Mouse (Mus musculus) adrenal gland, postnatal 10 days (tissue): ENCODE data around the gene Arl15. TPM values are rescaled to one million over a fixed set of nuclear protein-coding genes. Genes with fewer than 3 reads are reported as not detected.

Source experiments
- DNase-seq: peaks from one replicate; pipeline ENCODE4 v3.0.0; 2021; ENCODE audit warnings: mixed read lengths
- total RNA-seq, 2 experiments: library from RNA; stranded (reverse); gene quantifications; 2 replicates each; pipeline ENCODE4 v1.2.3; 2021

Gene Arl15
- total RNA-seq, 2 experiments from 2014 or later: 24.1 to 25.5 TPM

DNA sequence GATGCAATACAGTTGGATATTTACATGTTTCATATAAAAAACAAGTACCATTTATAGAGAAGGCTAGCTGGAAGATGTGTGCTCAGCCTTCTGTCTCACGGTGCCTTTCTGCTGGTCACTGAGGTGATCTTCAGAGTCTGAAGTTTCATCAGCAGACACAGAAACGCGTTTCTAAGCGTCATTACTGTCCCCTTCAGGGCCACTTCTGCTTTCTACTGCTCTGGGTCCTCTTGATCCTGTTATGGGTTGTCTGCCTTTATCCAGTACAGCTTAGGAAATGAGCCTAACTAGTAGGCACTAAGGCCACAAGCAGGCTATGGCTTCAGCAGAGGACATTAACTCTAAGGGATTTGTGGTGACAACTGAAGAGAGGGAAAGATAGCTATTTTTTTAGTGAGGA, 5.9 kb downstream of the Arl15 start:
- DNase-seq: no peak

DNA sequence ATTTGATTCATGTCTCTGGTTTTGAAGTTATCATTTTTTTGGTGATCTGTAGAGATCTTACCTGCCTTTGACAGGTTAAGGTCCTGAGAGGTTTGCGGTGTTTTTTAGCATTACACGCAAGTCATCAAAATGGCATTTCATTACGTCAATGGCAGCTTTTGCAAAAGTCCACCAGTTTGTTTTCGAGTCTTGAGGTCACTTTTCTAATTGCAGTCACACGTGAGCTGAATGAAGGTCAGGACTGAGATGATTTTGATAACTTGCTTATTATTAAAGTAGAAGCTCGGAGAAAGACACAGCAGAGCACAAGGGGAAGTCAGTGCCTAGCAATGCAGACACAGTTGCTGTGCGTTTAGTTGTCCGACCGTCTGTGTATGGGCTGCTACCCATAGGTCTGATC, 8.3 kb downstream of the Arl15 start:
- no peak for DNase-seq

DNA sequence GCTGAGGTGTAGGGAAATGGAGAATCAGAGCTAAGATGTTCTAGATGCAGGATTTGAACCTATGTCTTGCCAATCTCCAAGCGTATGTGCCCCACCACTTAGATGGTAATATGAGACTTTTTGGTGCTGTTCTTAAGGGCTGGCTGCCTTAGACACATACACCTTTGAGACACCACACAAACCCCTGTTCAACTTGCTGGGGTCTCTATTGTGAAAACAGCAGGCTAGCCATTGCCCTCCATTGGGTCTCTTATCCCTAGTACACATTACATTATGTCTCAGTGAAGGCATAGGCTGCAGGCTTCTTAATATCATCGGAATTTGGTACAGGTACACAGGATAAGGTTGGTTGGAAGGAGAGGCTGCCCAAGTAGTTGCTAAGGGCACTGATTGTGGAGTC, 16.8 kb downstream of the Arl15 start:
- no peak for DNase-seq

DNA sequence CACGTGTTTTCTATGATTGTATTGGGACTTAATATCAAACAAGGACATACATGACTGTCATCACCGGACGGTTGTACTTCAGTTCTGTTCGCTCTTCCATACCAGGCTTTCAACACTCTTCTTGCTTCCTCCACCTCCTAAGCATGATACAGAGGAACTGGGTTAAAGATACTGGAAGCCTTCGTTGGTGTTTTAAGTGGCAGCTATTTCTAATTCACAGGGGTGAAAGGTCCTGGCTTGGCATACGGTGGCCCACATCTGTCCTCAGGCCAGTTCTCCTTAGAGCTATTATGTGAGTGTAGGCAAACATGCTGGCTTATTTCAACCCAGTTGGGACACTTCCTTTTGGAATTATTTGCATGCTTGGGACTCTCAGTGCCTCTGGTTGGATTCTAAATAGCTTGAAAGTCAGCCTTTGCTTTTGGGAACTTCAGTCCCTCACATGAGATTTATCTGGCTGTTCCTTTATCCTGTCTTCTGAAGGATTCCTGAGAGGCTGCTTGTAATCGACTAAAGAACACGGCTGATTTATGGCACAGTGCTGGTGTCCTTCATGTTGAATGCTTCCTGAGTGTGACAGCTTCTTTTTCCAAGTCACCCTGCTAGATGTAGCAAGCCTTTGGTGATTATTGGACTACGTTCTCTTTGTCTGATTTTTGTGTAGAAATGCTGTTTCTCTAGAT, 17.7 kb downstream of the Arl15 start:
- DNase-seq: peak; percentile 51

DNA sequence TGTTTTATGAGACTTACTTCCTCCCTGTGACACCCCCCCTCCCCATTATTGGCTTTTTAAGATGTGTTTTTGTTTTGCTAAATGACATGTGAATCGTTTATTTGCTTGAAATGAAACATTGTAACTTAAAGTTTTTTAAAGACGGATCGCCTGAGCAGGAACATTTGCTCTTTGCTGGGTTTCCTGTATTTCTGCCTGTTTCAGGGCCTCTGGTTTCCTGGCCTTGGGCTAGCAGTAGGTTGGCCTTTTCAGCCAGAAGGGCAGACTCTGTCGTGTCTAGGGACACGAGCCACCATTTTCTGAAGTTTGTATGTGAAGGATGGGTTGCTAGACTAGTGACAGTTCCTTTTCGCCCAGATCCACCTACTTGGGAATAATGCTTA, 18.3 kb downstream of the Arl15 start:
- DNase-seq: no peak

DNA sequence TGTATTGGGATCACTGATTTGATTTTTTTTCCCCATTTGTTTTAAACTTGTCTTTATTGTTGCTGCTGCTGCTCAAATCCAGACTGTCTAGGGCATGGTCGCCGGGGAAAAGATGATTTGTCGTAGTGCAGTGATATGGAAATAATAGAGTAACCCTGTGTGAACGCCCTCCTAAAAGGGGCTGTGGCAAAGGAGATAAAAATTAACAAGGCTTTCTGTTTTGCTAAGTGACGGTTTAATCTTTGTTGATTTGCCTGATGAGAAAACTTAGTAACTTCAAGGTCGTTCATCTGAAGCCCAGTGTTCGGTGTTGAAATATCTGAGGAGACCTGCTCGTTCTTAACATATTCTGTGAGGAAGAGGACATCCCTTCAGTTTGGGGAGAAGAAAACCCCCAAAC, 19.8 kb downstream of the Arl15 start:
- DNase-seq: no peak

DNA sequence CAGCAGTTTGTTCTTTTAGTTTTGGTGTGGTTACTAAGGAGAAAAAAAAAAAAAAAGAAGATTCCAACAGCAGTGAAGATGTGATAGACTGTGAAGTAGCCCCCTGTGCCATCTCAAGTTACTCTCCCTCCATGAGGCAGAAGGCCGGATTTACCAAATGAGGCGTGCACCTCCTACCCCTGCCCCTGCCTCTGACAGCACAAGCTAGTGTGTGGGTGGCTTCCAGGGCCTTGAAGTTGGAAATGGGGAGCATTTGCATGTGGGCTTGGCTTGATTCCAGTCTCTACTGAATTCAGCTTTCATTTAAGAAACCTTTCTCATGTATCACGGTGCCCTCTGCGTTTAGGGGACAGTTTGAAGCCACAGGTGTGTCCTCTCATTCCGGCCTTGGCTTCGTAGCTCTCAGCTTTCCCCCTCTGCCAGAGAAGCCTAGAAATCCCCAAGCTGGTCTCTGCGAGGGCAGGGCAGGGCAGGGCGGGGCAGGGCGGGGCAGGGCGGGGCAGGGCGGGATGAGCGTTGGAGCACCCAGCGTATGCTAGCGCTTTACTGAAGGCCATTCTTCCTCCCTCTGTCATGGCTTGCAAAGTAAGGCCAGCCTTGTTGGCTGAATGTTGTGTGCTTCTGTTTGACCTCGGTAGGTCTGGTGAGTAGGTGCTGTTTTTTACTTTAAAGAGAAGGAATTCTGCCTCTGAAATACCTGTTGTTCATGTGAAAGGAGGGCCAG, 21.6 kb downstream of the Arl15 start:
- DNase-seq: peak; percentile 42

DNA sequence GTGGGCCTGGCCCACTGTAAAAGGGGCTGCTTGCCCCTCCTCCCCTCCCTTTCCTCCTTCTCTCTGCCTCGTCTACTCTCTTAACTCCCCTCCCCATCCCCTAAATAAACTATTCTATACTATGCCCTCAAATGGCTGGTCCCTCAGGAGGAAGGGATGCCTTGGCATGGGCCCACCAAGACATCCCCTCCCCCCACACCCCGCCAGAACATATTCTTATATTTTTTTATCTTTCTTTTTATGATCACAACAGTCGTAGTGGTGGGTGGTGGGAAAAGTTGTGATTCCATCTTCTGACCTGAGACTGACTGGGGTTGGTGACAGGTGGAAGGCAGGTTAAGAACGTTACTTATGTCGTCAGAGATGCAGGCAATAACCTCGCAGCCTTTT, 22.1 kb downstream of the Arl15 start:
- no peak for DNase-seq

DNA sequence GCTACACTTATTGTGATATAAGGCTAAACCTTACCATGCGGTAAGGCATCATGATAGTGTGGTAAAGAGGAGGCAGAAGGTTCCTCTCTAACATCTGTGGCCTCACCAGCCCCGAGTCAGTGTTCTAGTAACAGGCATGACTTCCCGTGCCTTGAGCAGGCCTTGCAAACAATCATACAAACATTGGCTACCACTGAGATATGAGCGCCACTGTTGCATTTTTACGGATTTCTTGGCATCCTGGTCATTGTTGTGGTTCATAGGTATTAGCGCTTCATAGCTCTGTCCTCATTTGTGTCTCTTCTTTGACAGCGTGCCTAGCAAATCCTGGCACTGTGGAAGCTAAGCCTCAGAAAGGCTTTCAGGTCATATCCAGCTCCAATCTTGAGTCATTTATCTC, 24.7 kb downstream of the Arl15 start:
- DNase-seq: no peak

DNA sequence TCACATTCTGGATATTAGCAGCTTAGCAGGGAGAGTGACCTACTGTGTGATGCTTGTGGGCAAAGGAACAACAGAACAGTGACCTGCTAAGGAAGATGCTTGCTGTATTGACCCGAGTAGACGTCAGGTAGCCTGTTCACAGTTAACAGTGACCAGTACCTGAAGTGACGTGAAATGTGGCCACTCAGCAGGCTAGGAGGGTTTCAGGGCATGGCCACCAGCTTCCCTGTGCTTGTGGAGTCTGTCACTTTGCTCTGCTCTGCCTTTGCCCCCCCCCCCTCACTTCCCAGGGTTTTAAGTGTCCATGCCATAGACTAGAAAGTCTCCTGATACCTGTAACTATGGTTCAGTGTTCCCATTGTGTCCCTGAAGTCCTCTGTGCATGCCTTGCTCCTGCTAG, 25.9 kb downstream of the Arl15 start:
- no peak for DNase-seq

DNA sequence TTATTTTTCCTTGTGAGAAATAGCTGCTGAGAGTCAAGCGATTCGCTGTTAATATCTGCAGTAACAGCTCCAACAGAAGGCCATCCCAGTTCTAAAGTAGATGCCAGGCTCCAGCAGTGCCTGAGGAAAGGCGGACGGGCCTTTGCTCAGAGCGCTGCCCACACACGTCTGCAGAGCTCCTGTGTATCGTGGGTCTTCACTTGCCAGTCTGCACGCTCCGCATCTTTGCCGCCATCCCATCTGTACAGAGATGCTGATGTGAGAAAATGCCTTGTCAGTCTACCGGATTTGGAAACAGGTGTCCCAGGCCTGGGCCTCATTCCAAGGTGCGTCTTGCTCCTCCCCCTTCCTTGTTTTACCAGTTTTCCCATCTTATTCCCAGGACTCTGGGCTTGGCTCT, 27.6 kb downstream of the Arl15 start:
- no peak for DNase-seq

DNA sequence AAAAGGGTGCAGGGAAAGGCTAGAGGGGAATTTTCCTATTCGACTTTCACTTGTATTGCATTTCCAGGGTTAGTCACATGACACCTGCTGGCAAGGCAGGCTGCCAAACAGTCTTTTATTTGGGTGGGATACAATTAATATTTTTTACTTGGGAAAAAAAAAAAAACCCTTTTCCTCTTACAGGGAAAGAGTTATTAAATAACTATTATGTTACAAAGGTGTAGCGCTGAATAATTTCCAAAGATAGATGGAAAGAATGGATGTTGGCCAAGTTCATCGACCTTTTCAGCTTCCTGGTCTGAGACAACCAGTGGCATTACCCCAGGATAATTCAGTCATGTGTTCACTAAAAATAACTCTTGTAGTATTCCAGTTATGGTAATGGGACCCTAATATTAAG, 29.7 kb downstream of the Arl15 start:
- DNase-seq: no peak

DNA sequence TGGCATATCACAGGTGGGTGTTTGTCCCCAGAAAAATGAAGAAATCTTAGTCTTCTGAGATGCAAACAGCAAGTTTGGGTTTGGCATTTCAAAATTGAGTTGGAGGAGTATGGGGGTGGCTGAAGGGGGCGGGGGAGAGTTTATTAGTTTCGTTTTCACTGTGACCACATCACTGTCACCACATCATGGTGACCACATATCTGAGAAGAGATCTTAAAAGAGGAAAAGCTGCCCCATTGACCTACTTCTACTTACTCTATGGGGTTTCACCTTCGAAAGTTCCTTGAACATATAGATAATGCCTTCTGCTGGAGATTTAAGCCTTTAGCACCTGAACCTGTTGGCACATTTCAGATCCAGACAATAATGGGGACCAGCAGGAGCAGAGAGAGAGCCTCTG, 34.3 kb downstream of the Arl15 start:
- no peak for DNase-seq

DNA sequence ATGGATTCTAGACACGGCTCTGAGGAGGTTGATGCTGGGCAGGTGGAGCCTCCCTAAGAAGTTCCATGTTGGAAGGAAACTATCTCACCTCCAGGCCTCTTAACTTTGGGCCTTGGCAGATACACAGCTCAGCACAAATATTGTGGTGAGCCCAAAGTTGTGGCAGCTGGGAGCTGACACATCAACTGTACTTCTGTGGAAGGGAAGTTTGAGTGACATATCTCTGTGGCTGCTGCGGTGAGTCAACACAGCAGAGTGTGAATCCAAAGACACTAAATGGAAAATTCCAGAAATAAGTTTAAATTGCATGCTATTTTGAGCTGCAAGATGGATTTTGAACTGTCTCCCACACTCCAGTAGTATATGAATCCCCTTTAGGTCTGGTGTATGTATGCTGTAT, 34.8 kb downstream of the Arl15 start:
- DNase-seq: no peak

DNA sequence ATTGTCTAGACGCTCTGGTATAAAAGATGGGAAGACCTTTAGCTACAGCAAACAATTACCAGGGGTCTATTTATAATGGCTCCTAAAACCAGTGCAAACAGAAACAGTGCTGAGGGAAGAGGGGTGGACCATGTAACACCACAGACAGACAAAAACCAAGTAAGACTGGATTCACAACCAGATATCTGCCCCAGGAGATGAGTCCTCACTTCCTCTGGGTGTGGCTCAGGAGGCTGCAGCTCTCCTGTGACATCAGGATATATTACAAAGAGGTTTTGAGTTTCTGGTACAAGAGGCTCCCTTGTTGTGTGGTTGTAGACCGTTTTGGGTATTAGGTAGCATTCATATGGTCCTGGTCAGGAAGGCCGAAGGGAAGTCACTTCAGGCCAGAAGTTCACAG, 36.5 kb downstream of the Arl15 start:
- no peak for DNase-seq

DNA sequence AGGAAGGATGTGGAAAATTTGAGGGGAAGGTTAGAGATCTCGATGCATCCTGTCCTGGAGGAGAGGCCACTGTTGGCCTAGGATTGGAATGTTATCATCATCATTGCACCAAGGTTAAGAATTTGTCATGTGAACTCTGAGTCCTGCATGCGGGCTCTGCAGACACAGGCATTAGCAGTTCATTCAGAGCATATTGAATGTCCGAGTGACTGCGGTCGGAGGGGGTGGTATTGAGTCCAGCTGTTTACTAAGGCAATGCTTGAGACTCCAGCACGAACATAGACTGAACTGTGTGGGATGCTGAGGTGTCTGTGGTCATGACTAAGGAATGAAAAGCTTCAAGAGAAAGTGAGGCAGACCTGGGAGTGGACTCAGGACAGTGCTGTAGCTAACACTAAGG, 38.6 kb downstream of the Arl15 start:
- no peak for DNase-seq

DNA sequence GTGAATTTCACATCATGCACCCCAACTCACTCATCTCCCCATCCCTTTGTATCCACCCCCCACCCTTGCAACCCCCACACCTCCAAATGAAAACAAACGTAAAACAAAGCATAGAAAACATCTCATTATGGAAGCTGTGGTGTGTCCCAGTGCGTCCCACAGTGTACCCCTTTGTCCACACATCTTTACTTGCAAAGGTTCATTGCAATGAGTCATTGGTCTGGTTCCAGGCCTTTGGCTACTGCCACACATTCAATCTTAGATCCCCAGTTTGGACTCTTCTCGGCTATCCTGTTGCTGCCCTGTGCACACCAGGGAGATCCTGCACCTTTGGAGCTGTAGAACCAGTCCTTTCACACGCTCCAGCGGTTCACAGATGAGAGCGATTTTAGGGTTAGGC, 41.6 kb downstream of the Arl15 start:
- no peak for DNase-seq

DNA sequence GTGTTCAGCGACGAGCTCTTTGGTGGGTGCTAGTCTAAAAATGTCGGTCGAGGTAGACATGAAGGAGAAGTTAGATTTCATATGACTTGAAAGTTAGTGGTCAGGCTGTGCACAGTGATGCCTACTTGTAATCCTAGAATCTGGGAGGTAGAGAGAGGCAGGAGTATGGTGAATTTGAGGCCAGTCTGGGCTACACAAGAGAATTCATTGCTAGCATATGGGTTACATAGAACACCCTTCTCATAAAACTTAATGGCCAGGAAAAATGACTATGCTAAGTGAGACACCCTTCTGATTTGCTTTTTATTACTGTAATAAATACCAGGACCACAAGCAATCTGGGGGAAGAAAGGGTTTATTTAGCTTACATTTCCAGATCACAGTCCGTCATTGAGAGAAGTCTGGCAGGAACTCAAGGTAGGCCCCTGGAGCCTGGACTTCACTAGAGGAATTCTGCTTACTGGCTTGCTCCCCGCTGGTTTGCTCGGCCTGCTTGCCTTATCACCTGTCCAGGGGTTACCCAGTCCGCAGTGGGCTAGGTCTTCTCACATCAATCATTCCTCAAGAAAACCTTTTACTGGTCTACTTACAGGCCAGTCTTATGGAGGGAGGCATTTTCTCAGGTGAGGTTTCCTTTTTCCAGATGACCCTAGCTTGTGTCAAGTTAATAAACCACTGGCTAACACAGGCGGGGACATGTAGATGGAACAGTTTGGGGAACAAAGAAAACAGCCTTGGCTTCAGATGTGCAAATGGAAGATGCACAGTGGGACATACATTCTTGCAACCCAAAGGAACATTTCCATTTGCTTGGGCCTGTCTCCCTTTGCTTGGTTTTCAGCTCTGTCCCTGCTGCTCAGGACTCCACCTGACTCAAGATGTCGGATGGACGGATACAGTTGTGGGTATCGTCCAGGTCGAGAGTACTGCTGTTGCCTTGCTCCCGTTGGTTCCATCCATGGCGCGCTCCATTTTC, 44.6 kb downstream of the Arl15 start:
- DNase-seq: no peak

DNA sequence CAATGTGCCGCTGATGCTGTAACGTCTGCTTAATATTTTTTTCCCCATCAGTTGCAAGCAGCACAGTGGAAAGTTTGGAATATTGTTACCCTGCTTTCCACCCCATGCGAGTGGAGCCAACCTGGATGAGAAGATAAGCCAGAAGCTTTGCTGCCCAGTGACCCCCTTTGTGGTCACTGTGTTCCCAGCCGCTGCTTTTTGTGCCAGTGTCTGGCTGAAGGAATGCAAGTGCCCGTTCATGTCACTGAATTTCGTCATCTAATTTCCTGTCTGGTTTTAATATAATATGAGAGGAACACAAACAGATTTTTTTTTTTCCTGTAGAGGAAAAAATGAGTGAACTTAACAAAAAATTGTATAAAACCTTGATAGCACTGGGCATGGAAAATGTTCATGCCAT, 46.1 kb downstream of the Arl15 start:
- DNase-seq: no peak

DNA sequence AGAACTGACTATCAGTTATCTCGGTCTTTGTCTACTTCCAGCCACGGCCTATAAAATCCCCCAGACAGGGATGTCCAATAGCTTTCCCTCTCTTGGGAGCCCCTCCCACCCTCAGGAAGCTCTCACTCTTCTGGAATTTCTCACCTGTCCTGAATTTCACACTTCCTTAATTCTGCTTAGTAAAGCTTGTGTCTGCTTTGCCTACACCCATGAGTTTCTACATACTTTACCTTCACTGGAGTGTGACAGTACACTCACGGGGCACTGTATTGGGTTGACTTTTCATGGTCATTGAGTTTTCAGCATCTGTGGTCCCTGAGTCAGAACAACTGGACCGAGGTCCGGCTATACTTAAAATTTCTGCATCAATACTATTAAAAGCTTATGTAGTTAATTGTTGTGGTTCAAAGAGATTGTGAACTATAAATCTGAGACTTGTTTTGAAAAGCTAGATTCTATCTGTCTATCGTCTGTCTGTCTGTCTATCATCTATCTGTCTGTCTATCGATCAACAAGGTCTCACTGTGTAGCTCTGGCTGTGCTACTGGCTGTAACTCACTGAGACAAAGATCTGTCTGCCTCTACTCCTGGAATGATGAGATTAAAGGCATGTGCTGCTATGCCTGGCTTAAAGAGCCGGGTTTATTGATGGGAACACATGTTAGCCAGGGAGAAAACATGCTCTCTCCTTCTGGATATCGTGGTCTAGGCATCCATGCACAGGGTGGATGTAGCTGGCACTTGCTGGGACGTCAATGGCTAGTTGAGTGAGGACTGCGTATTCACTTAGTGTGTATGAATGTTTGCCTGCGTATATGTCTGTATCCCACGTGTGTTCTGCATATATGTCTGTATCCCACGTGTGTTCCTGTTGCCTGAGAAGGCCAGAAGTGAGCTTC, 48.4 kb downstream of the Arl15 start:
- no peak for DNase-seq

DNA sequence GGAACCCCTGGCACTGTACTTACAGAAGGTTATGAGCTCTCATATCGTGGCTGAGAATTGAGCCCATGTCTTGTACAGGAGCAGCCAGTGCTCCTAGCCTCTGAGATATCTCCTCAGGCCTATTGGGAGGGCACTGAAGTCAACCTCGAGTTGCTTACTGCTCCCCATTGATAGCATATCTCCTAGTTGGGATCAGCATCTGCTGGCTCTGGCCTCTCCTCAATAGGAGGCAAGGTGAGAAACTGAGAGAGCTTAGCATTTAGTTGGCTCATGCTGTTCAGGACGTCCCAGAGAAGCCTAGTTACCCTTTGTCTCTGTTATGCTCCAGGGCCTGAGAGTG, 49.0 kb downstream of the Arl15 start:
- DNase-seq: no peak

DNA sequence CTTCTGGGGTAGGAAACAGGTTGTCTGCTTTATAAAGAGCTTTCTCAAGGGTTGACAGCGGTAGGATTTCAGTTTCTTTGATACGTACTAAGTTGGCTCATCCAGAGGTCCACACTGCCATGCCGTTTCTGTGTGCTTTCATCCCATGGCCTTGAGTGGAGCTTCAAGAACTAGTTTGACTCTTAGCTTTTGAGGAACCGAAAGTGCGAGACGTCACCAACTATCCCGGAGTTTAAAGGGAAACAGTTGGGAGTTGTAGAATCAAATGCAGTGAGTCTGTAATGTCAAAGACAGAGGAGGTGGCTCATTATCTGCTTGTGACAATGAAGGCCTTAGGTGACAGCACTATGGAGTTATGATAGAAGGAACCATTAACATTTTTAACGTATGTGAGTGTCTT, 49.6 kb downstream of the Arl15 start:
- no peak for DNase-seq
